Mouse (Mus musculus) adrenal gland, adult 18-20 months (tissue): ENCODE data around the gene Cct3. TPM values are rescaled to one million over a fixed set of nuclear protein-coding genes. Genes with fewer than 3 reads are reported as not detected.
"Not testable (repeated sequence)": the region's sequence is repeated elsewhere in the genome, so short reads cannot be mapped to it uniquely, and the experiment has no call there.

Experiments used
- DNase-seq, 2 experiments: peaks; one replicate each; pipeline ENCODE4 v3.0.0; 2021 to 2022; ENCODE audit warnings: low spot score in 2 of 2
- total RNA-seq, 2 experiments: library from RNA; stranded (reverse); gene quantifications; 1 replicate in 1 of 2; 2 replicates in 1 of 2; pipeline ENCODE4 v1.2.3; 2021

Cct3 gene
- total RNA-seq, 2 experiments from 2014 or later: 343 to 351 TPM

DNA sequence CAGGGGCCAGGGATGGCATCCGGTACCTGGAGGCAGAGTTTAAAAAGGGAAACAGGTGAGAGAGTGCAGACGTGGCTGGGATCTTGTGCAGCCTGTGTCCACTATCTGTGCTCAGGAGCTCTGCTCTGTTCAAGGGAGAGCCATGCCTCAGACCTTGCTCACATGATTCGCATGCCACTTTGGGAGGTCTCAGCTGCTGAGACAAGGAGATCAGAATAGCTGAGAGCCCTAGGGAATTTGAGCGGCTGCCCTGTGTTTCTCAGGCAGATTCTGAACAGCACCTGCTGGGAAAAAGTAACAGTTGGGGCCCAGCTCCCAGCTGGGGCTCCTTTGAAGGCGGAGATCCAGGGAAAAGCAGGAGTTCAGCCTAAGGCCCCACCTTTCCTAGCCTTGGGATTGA, 62.7 kb downstream of the Cct3 start:
- DNase-seq: no peak

DNA sequence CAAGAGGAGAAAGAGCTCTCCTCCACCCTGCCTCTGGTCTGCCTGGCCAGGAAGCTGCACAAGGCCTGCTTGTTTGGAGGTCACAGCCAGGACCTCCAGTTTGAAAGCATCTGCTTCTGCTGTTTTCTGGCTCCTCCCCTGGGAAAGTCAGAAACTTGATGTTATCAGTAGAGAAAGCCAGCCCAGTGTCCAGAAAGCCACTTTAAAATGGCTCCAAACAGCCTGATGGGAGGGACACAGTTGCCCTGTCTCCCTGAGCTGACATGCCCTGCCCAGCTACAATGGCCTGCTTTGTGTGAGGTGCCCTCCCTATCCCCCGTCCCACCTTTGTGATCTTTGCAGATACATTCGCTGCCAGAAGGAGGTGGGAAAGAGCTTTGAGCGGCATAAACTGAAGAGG, 63.1 kb downstream of the Cct3 start:
- no peak for DNase-seq

GRCm38 (mm10) chr3:88361096-88361495, 64.2 kb downstream of the Cct3 start:
- DNase-seq: no peak

DNA sequence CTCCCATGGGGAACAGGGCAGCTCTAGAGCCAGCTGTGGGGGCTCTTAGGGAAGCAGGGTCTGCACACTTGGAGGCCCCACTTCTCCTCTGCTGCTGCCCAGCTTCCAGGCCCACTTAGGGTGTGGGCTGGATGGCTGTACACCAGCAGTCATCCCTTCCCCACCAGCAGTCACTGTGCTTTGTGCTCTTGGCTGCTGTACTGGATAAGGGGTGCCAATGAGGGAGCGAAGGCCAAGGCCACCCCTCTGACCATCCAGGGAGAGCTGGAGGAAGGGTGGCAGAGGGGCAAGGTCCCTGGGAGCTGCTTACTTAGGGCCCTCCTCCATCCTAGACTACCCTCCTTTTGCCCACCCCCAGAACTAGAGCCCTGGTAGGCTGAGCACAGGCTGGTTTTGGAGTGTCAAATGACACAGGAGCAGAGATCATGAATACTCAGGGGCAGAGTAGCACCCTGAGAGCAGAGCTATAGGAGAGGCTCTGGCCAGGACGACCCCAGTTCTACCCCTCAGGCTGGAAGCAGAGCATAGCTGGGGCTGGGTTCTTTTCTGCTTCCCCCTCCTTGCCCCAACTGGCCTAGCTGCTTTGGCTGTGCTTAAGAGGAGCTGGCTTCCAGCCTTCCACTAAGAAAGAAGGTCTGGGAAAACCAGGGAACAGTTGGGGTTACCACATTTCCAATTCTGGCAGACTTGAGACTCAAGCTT, 64.8 kb downstream of the Cct3 start:
- DNase-seq: no peak

- no peak for DNase-seq
Observed at GRCm38 (mm10) chr3:88363700-88364099, 66.8 kb downstream of the Cct3 start.

DNA sequence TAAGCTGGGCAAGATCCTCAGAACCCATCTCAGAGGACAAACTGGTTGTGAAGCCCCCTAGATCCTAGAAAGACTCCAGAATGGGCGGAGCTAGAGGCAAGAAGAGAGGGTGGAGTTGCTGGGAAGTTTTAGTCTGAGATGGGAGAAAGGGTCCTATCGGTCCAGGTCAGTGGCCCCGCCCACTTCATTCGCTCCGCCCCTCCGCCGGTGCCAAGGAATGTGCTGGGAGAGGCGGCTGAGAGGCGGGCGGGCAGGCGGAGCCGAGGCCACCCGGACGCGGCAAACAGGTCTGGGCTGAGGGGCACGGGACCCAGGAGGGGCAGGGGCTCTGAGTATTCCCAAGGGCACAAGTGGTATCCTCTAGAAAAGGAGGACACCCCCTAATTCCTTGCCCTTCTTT, 67.4 kb downstream of the Cct3 start, which contains the start of gene Paqr6:
Gene Paqr6 (plus strand): TSS at position 248 of the 400 bp plus-strand sequence.
- DNase-seq: peak; percentile 46 to 59

DNA sequence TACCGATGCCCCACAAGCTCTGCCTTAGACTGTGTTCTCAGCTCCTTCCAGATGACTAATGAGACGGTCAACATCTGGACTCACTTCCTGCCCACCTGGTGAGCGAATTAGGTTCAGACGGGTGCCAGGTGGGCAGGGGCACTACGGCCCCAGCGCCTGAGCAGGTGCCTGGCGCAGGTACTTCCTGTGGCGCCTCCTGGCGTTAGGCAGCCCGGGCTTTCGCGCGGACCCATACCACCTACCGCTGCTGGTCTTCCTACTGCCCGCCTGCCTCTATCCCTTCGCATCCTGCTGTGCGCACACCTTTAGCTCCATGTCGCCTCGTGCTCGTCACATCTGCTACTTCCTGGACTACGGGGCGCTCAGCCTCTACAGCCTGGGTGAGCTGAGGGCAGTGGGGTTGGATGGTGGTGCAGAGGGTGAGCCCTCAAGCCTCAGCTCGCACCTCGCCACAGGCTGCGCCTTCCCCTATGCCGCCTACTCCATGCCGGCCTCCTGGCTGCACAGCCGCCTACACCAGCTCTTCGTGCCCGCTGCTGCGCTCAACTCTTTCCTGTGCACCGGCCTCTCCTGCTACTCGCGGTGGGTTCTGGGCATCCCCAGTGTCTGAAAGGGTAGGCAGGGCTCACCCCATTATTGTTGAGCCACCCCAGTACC, 68.9 kb downstream of the Cct3 start:
- no peak for DNase-seq

DNA sequence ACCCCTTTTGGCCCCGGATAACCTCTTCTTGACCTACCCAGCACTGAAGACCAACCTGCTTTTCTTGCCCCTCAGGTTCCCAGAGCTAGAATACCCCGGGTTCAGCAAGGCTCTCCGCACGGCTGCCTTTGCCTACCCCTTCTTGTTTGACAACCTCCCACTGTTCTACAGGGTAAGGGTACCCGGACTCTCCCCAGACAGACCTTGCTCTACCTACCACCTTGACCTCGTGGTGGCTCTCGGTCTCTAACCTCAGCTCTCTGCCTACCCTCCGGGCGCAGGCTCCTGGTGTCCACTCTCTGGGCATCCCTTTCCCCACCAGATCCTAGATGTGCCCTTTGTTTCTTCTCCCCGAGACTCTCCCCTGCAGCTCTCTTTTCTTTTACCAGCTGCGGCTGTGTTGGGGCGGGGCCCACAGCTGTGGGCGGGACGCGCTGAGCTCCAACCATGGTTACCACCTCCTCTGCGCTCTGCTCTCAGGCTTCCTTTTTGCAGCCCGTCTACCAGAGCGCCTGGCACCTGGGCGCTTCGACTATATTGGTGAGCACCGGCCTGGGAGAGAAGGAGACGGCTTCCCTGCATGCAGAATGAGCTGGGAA, 70.0 kb downstream of the Cct3 start:
- not testable (repeated sequence) for DNase-seq

DNA sequence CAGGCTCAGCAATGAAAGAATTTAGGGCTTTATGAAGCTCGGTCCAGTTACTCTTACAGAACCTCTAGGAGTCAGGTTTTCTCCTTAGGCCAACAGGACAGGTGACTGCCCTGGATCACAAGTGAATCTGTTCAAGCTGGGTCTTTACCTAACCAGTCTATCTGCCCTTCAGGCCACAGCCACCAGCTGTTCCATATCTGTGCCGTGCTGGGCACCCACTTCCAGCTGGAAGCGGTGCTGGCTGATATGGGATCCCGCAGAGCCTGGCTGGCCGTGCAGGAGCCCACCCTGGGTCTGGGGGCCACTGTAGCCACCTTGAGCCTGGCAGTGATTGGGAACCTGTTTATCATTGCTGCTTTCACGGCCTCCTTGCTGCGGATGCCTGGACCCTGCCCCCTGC, 70.6 kb downstream of the Cct3 start:
- DNase-seq: not testable (repeated sequence)

DNA sequence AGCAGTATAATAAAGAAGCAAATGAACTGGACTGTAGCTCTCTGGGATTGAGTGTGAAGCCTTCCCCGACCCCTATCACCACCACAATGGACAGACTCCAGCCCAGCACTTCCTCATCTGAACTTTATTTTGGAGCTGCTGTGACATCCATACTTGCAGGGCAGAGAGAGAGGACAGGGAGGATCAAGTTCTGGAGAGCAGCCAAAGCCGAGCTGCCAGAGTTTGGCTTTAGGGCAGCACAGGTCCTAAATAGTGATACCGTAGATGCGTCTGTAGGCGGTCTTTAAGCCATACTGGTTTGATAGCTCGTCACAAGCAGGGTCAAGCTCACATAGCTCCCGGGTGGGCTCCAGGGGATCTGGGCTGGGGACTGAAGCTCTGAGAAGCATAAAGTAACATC, 71.6 kb downstream of the Cct3 start:
- DNase-seq: not testable (repeated sequence)

Other genes starting within 250 kb of the Cct3 start
- gene Naxe, start 238.6 kb upstream of the Cct3 start, total RNA-seq: 100 to 1,000 TPM; 155 to 159 TPM
- gene Ttc24, start 218.8 kb upstream of the Cct3 start, total RNA-seq: not detected
- under 1 TPM; 0.64 to 0.80 TPM for gene Iqgap3, start 215.1 kb upstream of the Cct3 start, total RNA-seq
- gene Mef2d, start 154.7 kb upstream of the Cct3 start, total RNA-seq: 10 to 100 TPM; 83.3 to 90.7 TPM
- 10 to 100 TPM; 11.2 to 17.8 TPM for gene Rhbg, start 42.4 kb upstream of the Cct3 start, total RNA-seq
- gene Gm38392, start 9.9 kb upstream of the Cct3 start, total RNA-seq: 1 to 10 TPM in 1 of 2 experiments, under 1 TPM in 1; 0.58 to 1.0 TPM
- gene Tsacc, start 117 bp upstream of the Cct3 start, total RNA-seq: 1 to 10 TPM; 8.1 to 9.6 TPM
- 100 to 1,000 TPM; 183 to 220 TPM for gene Glmp, start 27.9 kb downstream of the Cct3 start, total RNA-seq
- 10 to 100 TPM; 10.3 to 37.6 TPM for gene Tmem79, start 39.0 kb downstream of the Cct3 start, total RNA-seq
- 10 to 100 TPM; 43.3 to 46.0 TPM for gene Smg5, start 39.1 kb downstream of the Cct3 start, total RNA-seq
- 1 to 10 TPM; 2.1 to 3.2 TPM for gene Paqr6, start 67.5 kb downstream of the Cct3 start, total RNA-seq
- gene Bglap3, start 75.6 kb downstream of the Cct3 start, total RNA-seq: 1 to 10 TPM in 1 of 2 experiments, not detected in 1; 1.5 TPM
- under 1 TPM in 1 of 2 experiments, not detected in 1; 0.76 TPM for gene Bglap2, start 81.6 kb downstream of the Cct3 start, total RNA-seq
- 1 to 10 TPM in 1 of 2 experiments, not detected in 1; 2.7 TPM for gene Bglap, start 87.3 kb downstream of the Cct3 start, total RNA-seq
- gene Pmf1, start 113.2 kb downstream of the Cct3 start, total RNA-seq: 10 to 100 TPM; 26.5 to 35.5 TPM
- 10 to 100 TPM; 56.0 to 66.6 TPM for gene Slc25a44, start 128.0 kb downstream of the Cct3 start, total RNA-seq
- 10 to 100 TPM; 12.6 to 23.6 TPM for gene Sema4a, start 164.1 kb downstream of the Cct3 start, total RNA-seq
- 100 to 1,000 TPM; 106 to 137 TPM for gene Lmna, start 212.8 kb downstream of the Cct3 start, total RNA-seq
- 1 to 10 TPM; 2.6 to 3.3 TPM for gene Mex3a, start 235.3 kb downstream of the Cct3 start, total RNA-seq